Mouse (Mus musculus) lung, postnatal 0 days (tissue): Measurements from ENCODE around the gene Palld.

Experiments used
- CTCF ChIP-seq: IDR thresholded peaks from 2 replicates; pipeline ENCODE4 v1.5.1; 2016; ENCODE audit warnings: antibody characterized with exemption, mild to moderate bottlenecking
- EP300 ChIP-seq: IDR thresholded peaks from 2 replicates; pipeline ENCODE4 v1.6.1; 2016; ENCODE audit warnings: antibody characterized with exemption, mild to moderate bottlenecking, control low read depth

- no peak for TF ChIP-seq CTCF
- peak; percentile 72 for TF ChIP-seq EP300
Observed at GRCm38 (mm10) chr8:61681217-61681616, 221.3 kb downstream of the Palld start.
